Mouse (Mus musculus): ENCODE measurements around the gene Apex2.

GRCm38 (mm10) chrX:150540111-150540510 lies 49.6 kb downstream of the Apex2 start:
- TF ChIP-seq POLR2A (IDR thresholded peaks at IDR 0.05; ENCODE audit: borderline replicate concordance, control insufficient read depth, low read depth, low read length) (no peak), CTCF (IDR thresholded peaks at IDR 0.05; ENCODE audit: control insufficient read depth, insufficient read depth, low read length) (no peak)

All from bone marrow, adult 2 months (tissue).